Mouse (Mus musculus) midbrain, embryonic 11.5 days (tissue): ENCODE data around the gene Naaladl1. TPM values are rescaled to one million over a fixed set of nuclear protein-coding genes. Genes with fewer than 3 reads are reported as not detected.

Experiments
- ATAC-seq: fragments of 200-750 bp; cut with Nextera tagmentation; 2 replicates; pipeline ENCODE4 v1.8.0; 2017; ENCODE audit warnings: moderate TSS enrichment, moderate library complexity; ENCODE audit not compliant: low FRiP score
- DNase-seq: peaks from one replicate; pipeline ENCODE4 v3.0.0; 2015; ENCODE audit warnings: low spot score; ENCODE audit errors: missing footprints
- H3K27ac ChIP-seq: fragments of 300-500 bp; sonication (generic); 2 replicates; pipeline ENCODE4 v1.5.1; 2014; ENCODE audit warnings: low read depth, low read length
- H3K27me3 ChIP-seq: fragments of 300-500 bp; sonication (generic); 2 replicates; pipeline ENCODE4 v1.6.1; 2014; ENCODE audit warnings: mild to moderate bottlenecking, low read length, moderate library complexity, mixed read lengths; ENCODE audit not compliant: control insufficient read depth, insufficient read depth
- H3K36me3 ChIP-seq: fragments of 300-500 bp; sonication (generic); 2 replicates; pipeline ENCODE4 v1.6.1; 2014; ENCODE audit warnings: mild to moderate bottlenecking, low read length, moderate library complexity, mixed read lengths; ENCODE audit not compliant: control insufficient read depth, insufficient read depth
- H3K4me1 ChIP-seq: fragments of 300-500 bp; sonication (generic); 2 replicates; pipeline ENCODE4 v1.6.1; 2014; ENCODE audit warnings: low read length; ENCODE audit not compliant: control insufficient read depth, insufficient read depth
- H3K4me2 ChIP-seq: fragments of 300-500 bp; sonication (generic); 2 replicates; pipeline ENCODE4 v1.6.1; 2014; ENCODE audit warnings: mild to moderate bottlenecking, moderate library complexity
- H3K4me3 ChIP-seq: fragments of 300-500 bp; sonication (generic); 2 replicates; pipeline ENCODE4 v1.5.1; 2014; ENCODE audit warnings: low read depth, low read length
- H3K9ac ChIP-seq: fragments of 300-500 bp; sonication (generic); 2 replicates; pipeline ENCODE4 v1.6.1; 2014; ENCODE audit warnings: low read length
- H3K9me3 ChIP-seq: fragments of 300-500 bp; sonication (generic); 2 replicates; pipeline ENCODE4 v1.6.1; 2016; ENCODE audit warnings: low read length; ENCODE audit not compliant: control insufficient read depth
- WGBS: fragments of 180-500 bp; shearing (Covaris S2); extraction: QIAGEN DNeasy Blood & Tissue Kit; methylation state at CpG from one replicate; pipeline ENCODE4 v1.1.7; 2014; 5-methylcytosine and 5-hydroxymethylcytosine counted together
- polyA plus RNA-seq: library from polyadenylated mRNA; unstranded; fragments of >200 nt; fragmentation: Nextera tagmentation; extraction: Ambion mirVana; gene quantifications from 2 replicates; pipeline ENCODE4 v1.2.1, GENCODE M21; 2014

Gene Naaladl1
- polyA plus RNA-seq, 1 experiment from 2014 or later = 0.37 TPM

GRCm38 (mm10) chr19:6097847-6098246 lies 7.7 kb upstream of the Naaladl1 start:
- WGBS = 89% methylated on average over 3 of the region's 3 CpGs
- Histone ChIP-seq H3K9me3 (no peaks in the 10 kb centered on the region), H3K4me2 (no peak overlapping the region), H3K9ac (no peak overlapping the region), H3K36me3 (peaks cover 6% of the 10 kb centered on the region), H3K27ac (no peak overlapping the region), H3K4me3 (no peak overlapping the region), H3K4me1 (no peaks in the 10 kb centered on the region), H3K27me3 (no peaks in the 10 kb centered on the region)
- DNase-seq = no peak
- no peak for ATAC-seq

DNA sequence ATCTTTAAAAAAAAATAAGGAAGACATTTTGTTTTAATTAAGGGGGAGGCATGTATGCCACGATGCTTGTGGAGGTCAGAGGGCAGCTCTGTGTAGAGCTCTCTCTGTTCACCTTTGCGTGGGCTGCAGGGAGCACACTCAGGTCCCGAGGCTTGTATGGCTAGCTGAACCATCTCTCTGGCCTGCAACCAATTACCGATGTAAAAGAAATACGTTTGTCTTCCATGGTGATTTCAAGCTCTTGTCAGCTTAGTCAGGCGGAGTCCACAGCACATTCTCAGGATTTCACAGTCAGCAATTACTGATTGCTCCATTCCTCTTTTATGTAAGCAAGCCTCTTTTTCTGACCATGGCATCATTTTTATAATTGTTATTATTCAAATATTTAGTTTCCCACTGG lies 4.4 kb upstream of the Naaladl1 start:
- Histone ChIP-seq H3K27ac (no peak overlapping the region), H3K9ac (no peak overlapping the region), H3K4me3 (no peak overlapping the region), H3K27me3 (no peaks in the 10 kb centered on the region), H3K4me1 (no peaks in the 10 kb centered on the region), H3K4me2 (no peak overlapping the region), H3K9me3 (no peaks in the 10 kb centered on the region), H3K36me3 (no peaks in the 10 kb centered on the region; the same call in none of the 2 replicates)
- ATAC-seq = no peak
- DNase-seq = peak; percentile 47
- 76% methylated on average over 6 of the region's 6 CpGs for WGBS

- H3K36me3 ChIP-seq = no peaks in the 10 kb centered on the region; the same call in none of the 2 replicates
- WGBS = 77% methylated on average over 6 of the region's 6 CpGs
- no peaks in the 10 kb centered on the region for H3K9me3 ChIP-seq
- no peak overlapping the region for H3K4me3 ChIP-seq
- H3K27ac ChIP-seq = no peak overlapping the region
- H3K9ac ChIP-seq = no peak overlapping the region
- no peak overlapping the region for H3K4me2 ChIP-seq
- DNase-seq (peak; percentile 67), ATAC-seq (no peak)
- no peaks in the 10 kb centered on the region for H3K4me1 ChIP-seq
- no peaks in the 10 kb centered on the region for H3K27me3 ChIP-seq
Measured at GRCm38 (mm10) chr19:6102169-6102853, 3.3 kb upstream of the Naaladl1 start.

- no peak for ATAC-seq
- H3K4me3 ChIP-seq = no peak overlapping the region
- no peak overlapping the region for H3K9ac ChIP-seq
- no peaks in the 10 kb centered on the region for H3K27me3 ChIP-seq
- WGBS = 75% methylated on average over 4 of the region's 4 CpGs
- no peaks in the 10 kb centered on the region for H3K4me1 ChIP-seq
- H3K36me3 ChIP-seq = no peaks in the 10 kb centered on the region
- DNase-seq = peak; percentile 28
- no peak overlapping the region for H3K4me2 ChIP-seq
- H3K9me3 ChIP-seq = no peaks in the 10 kb centered on the region
- no peak overlapping the region for H3K27ac ChIP-seq
Measured at GRCm38 (mm10) chr19:6104476-6104875, 1.1 kb upstream of the Naaladl1 start.

DNA sequence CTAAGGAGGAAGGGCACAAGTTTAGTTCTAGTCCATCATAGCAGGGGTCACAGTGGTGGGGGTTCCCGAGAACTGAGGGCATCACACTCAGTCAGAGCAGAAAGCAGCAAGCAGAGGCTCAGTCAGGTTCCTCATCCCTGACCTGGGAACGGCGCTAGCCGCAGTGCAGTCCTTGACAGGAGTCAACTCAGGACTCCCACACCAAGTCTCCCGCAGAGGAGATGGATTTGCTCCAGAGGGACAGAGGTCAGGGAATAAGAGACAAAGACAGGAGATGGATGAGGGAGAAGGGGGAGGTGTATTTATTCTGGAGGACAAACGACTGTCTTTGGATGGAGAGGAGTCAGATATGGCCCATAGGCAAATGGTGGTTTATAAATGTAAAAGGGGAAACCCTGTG lies 7.5 kb downstream of the Naaladl1 start:
- Histone ChIP-seq H3K27me3 (no peaks in the 10 kb centered on the region), H3K9me3 (no peaks in the 10 kb centered on the region), H3K4me1 (peaks cover 8% of the 10 kb centered on the region), H3K27ac (no peak overlapping the region), H3K36me3 (peaks cover 12% of the 10 kb centered on the region; the same call in 1 of the 2 replicates), H3K4me2 (no peak overlapping the region), H3K9ac (no peak overlapping the region), H3K4me3 (no peak overlapping the region)
- DNase-seq (peak; percentile 69), ATAC-seq (no peak)
- WGBS = 76% methylated on average over 6 of the region's 6 CpGs

DNA sequence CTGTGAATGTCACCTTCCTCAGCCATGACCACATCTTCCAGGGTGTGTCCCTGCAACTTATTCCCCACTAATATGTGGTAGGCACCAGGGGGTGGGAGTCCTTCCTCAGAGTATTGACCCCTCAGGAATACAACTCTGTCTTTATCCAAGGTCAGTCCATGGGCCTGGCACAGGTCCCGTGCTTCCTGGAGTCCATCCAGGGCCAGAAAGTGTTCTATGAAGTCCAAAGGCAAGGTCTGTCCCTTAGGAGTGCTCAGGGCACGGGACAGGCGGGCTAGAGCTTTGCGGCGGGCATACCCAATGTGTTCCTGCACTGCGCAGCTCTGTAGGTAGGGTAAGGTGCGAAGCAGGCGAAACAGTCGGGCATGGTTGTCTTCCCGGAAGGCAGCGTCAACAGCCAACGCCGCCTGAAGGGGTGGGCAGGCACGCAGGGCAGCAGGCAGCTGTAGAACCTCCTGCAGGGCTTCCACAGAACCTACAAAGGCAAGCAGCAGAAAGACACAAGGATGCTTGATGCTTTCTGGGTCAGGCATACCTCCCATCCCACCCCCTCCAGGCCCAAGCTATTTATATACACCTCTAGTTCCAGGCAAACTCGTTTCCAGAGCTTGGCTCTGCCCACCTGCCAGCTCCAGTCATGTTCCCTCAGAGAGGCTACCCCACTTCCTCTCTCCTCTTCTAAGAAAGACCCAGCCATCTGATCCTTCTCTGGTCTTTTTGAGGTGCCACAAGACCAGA lies 10.7 kb downstream of the Naaladl1 start:
- no peak overlapping the region for H3K4me2 ChIP-seq
- H3K4me1 ChIP-seq = peaks cover 8% of the 10 kb centered on the region
- no peak overlapping the region for H3K9ac ChIP-seq
- H3K36me3 ChIP-seq = peaks cover 12% of the 10 kb centered on the region; the same call in 1 of the 2 replicates
- no peak overlapping the region for H3K27ac ChIP-seq
- DNase-seq (peak; percentile 28), ATAC-seq (no peak)
- H3K9me3 ChIP-seq = no peaks in the 10 kb centered on the region
- H3K4me3 ChIP-seq = 0 out of 2 replicates have a peak overlapping the region, but pooled peaks have one; percentile 81
- 94% methylated on average over 15 of the region's 15 CpGs for WGBS
- no peaks in the 10 kb centered on the region for H3K27me3 ChIP-seq

GRCm38 (mm10) chr19:6117346-6117985 lies 11.9 kb downstream of the Naaladl1 start:
- DNase-seq (no peak), ATAC-seq (no peak)
- Histone ChIP-seq H3K4me1 (peaks cover 8% of the 10 kb centered on the region), H3K27ac (peak overlapping the region; percentile 95), H3K9ac (peak overlapping the region; percentile 88), H3K36me3 (peaks cover 12% of the 10 kb centered on the region; the same call in 1 of the 2 replicates), H3K4me3 (peak overlapping the region; percentile 81), H3K9me3 (no peaks in the 10 kb centered on the region), H3K4me2 (peak overlapping the region; percentile 89), H3K27me3 (no peaks in the 10 kb centered on the region)
- 6% methylated on average over 32 of the region's 32 CpGs for WGBS

GRCm38 (mm10) chr19:6117986-6118676 lies 12.5 kb downstream of the Naaladl1 start, which contains the start of gene Sac3d1:
Sac3d1 (minus strand) TSS chr19:6118650.
- Histone ChIP-seq H3K4me1 (peaks cover 8% of the 10 kb centered on the region), H3K27me3 (no peaks in the 10 kb centered on the region), H3K36me3 (peaks cover 12% of the 10 kb centered on the region; the same call in 1 of the 2 replicates), H3K4me3 (peak within 1 kb of the TSS; percentile 81), H3K9me3 (no peaks in the 10 kb centered on the region), H3K4me2 (peak within 1 kb of the TSS; percentile 89), H3K9ac (peak within 1 kb of the TSS; percentile 88), H3K27ac (peak within 1 kb of the TSS; percentile 95)
- DNase-seq = peak; percentile 99
- ATAC-seq = peak; percentile 86
- WGBS = under 1% methylated on average over 75 of the region's 77 CpGs
